16 mouse cellular contexts compared by ENCODE assay signal in the genomic region with DNA sequence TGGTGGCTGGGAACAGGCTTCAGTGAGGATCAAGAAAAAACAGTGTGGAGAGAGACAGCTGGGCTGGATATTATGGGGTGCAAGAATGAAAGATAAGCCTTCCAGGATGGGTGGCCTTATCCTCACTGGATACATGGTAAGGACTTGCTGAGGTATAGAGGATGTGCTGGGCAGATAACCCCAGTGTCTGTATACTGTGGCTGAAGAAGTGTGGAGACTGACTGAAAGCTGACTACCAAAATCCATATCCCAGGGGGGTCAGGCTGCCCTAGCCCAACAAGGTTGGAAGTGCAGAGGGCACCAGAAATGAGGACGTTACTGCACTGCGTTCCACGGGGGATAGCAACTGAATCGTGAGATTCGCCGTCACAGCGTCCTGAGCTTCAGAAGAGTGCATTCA.
DNase-seq lines count a peak whose midpoint lies in the region; ATAC-seq and TF ChIP-seq lines count a peak whose summit lies in the region.
"Had no signal": no experiment of that assay in that cellular context is flagged by ENCODE, and none has a peak within 500 bp of the region (broad histone marks: within the 10 kb centered on the region; RNA-seq: fewer than 3 reads in every experiment).

No protein-coding gene starts in this region.

- no peak overlapping the region for H3K4me3 ChIP-seq in hindbrain, embryonic 16.5 days (ENCODE audit: low read length)
- H3K4me3 ChIP-seq in hindbrain, embryonic 13.5 days, result no peak overlapping the region
- H3K4me3 ChIP-seq in midbrain, embryonic 10.5 days, result no peak overlapping the region
- no peak overlapping the region for H3K4me3 ChIP-seq in midbrain, embryonic 15.5 days
- H3K4me3 ChIP-seq in embryonic fibroblast, embryonic 13.5 days (ENCODE audit: insufficient read depth, low read length), result no peak overlapping the region
- H3K4me3 ChIP-seq: embryonic facial prominence, embryonic 12.5 days; erythroblast, embryonic 14.5 days; forebrain, embryonic 10.5 days; heart, adult 2 months; heart, embryonic 12.5 days; hindbrain, embryonic 10.5 days; hindbrain, embryonic 15.5 days had no signal

- peak overlapping the region; percentile 68 for H3K27ac ChIP-seq in hindbrain, embryonic 16.5 days (ENCODE audit: low read depth, low read length)
- H3K27ac ChIP-seq in hindbrain, embryonic 13.5 days, result no peak overlapping the region
- peak overlapping the region; percentile 28; the same call in 1 of the 2 replicates for H3K27ac ChIP-seq in midbrain, embryonic 10.5 days (replicated peaks)
- no peak overlapping the region for H3K27ac ChIP-seq in midbrain, embryonic 15.5 days
- peak overlapping the region; percentile 72 for H3K27ac ChIP-seq in embryonic fibroblast, embryonic 13.5 days (ENCODE audit: insufficient read depth, low read length)
- H3K27ac ChIP-seq: embryonic facial prominence, embryonic 12.5 days; forebrain, embryonic 10.5 days; heart, adult 2 months had no signal

- H3K27me3 ChIP-seq in hindbrain, embryonic 16.5 days (replicated peaks; ENCODE audit: control insufficient read depth, insufficient read depth, low read length), result 0 out of 2 replicates have a peak, but pooled peaks cover 2% of the 10 kb centered on the region
- no peaks in the 10 kb centered on the region for H3K27me3 ChIP-seq in hindbrain, embryonic 13.5 days
- H3K27me3 ChIP-seq in midbrain, embryonic 10.5 days (ENCODE audit: low read depth, poor library complexity, severe bottlenecking), result peaks cover 26% of the 10 kb centered on the region; the same call in 1 of the 2 replicates
- peaks cover 7% of the 10 kb centered on the region for H3K27me3 ChIP-seq in midbrain, embryonic 15.5 days (replicated peaks)
- H3K27me3 ChIP-seq: embryonic facial prominence, embryonic 12.5 days; heart, embryonic 12.5 days; hindbrain, embryonic 15.5 days had no signal

- no peak for TF ChIP-seq CTCF in embryonic fibroblast, embryonic 13.5 days (IDR thresholded peaks at IDR 0.05; ENCODE audit: borderline replicate concordance, insufficient read depth, low read length)

- no peak for ATAC-seq in hindbrain, embryonic 16.5 days
- ATAC-seq in hindbrain, embryonic 13.5 days (ENCODE audit: low FRiP score), result no peak
- no peak for ATAC-seq in midbrain, embryonic 15.5 days (replicated peaks)
- ATAC-seq: inflammation-experienced regulatory T-cells, adult 6 months had no signal

- 75% methylated on average over 7 of the region's 7 CpGs for WGBS in hindbrain, embryonic 16.5 days
- WGBS in hindbrain, embryonic 13.5 days, result 81% methylated on average over 7 of the region's 7 CpGs
- 94% methylated on average over 7 of the region's 7 CpGs for WGBS in midbrain, embryonic 10.5 days
- WGBS in midbrain, embryonic 15.5 days, result 74% methylated on average over 7 of the region's 7 CpGs

- H3K4me1 ChIP-seq in hindbrain, embryonic 16.5 days (ENCODE audit: control insufficient read depth, insufficient read depth, low read depth, low read length), result peaks cover 9% of the 10 kb centered on the region
- H3K4me1 ChIP-seq in hindbrain, embryonic 13.5 days (replicated peaks), result peaks cover 17% of the 10 kb centered on the region
- peaks cover 33% of the 10 kb centered on the region for H3K4me1 ChIP-seq in midbrain, embryonic 10.5 days
- peaks cover 13% of the 10 kb centered on the region for H3K4me1 ChIP-seq in midbrain, embryonic 15.5 days
- H3K4me1 ChIP-seq in embryonic fibroblast, embryonic 13.5 days (ENCODE audit: control insufficient read depth, insufficient read depth, low read length), result peaks cover 9% of the 10 kb centered on the region

- no peaks in the 10 kb centered on the region for H3K9me3 ChIP-seq in hindbrain, embryonic 16.5 days (ENCODE audit: control insufficient read depth, low read length)
- no peaks in the 10 kb centered on the region for H3K9me3 ChIP-seq in hindbrain, embryonic 13.5 days
- no peaks in the 10 kb centered on the region for H3K9me3 ChIP-seq in midbrain, embryonic 10.5 days (replicated peaks)
- no peaks in the 10 kb centered on the region for H3K9me3 ChIP-seq in midbrain, embryonic 15.5 days
- H3K9me3 ChIP-seq: hindbrain, embryonic 15.5 days had no signal

- TF ChIP-seq POLR2A in embryonic fibroblast, embryonic 13.5 days (IDR thresholded peaks at IDR 0.05; ENCODE audit: low read depth, low read length), result no peak

- H3K9ac ChIP-seq in hindbrain, embryonic 16.5 days (ENCODE audit: low read depth, low read length), result no peak overlapping the region
- no peak overlapping the region for H3K9ac ChIP-seq in hindbrain, embryonic 13.5 days
- no peak overlapping the region for H3K9ac ChIP-seq in midbrain, embryonic 15.5 days
- H3K9ac ChIP-seq: embryonic facial prominence, embryonic 12.5 days; heart, embryonic 12.5 days; hindbrain, embryonic 15.5 days had no signal

- no peak overlapping the region for H3K4me2 ChIP-seq in hindbrain, embryonic 16.5 days (ENCODE audit: low read length)
- H3K4me2 ChIP-seq in hindbrain, embryonic 13.5 days, result no peak overlapping the region
- H3K4me2 ChIP-seq in midbrain, embryonic 15.5 days, result no peak overlapping the region
- H3K4me2 ChIP-seq: embryonic facial prominence, embryonic 12.5 days; heart, embryonic 12.5 days; hindbrain, embryonic 15.5 days had no signal

- no peaks in the 10 kb centered on the region; the same call in 1 of the 2 replicates for H3K36me3 ChIP-seq in hindbrain, embryonic 16.5 days (ENCODE audit: control insufficient read depth, insufficient read depth, low read length)
- peaks cover 5% of the 10 kb centered on the region; the same call in 1 of the 2 replicates for H3K36me3 ChIP-seq in hindbrain, embryonic 13.5 days
- peaks cover 17% of the 10 kb centered on the region; the same call in 1 of the 2 replicates for H3K36me3 ChIP-seq in midbrain, embryonic 10.5 days
- H3K36me3 ChIP-seq in midbrain, embryonic 15.5 days (replicated peaks), result no peaks in the 10 kb centered on the region
- H3K36me3 ChIP-seq: embryonic facial prominence, embryonic 12.5 days; hindbrain, embryonic 15.5 days had no signal

- DNase-seq in cerebellum, adult 9-11 months, result peak; percentile 23
- DNase-seq in cerebellum, adult 11-12 months, result no peak
- no peak for DNase-seq in midbrain, embryonic 10.5 days (ENCODE audit: low spot score)
- DNase-seq: embryo, embryonic 11 days had no signal

Comparison
In these comparisons a context has a peak if more than half of its experiments do, and no peak if none do; other contexts are left out.
1. H3K27ac ChIP-seq: peak in hindbrain, embryonic 16.5 days (single experiment), midbrain, embryonic 10.5 days (single experiment) and embryonic fibroblast, embryonic 13.5 days (single experiment); none in hindbrain, embryonic 13.5 days (single experiment) and midbrain, embryonic 15.5 days (single experiment).